Mouse (Mus musculus) midbrain, postnatal 0 days (tissue): ENCODE measurements around the gene Gga3. TPM values are rescaled to one million over a fixed set of nuclear protein-coding genes. Genes with fewer than 3 reads are reported as not detected.

Experiments
- ATAC-seq: fragments of 200-750 bp; cut with Nextera tagmentation; 2 replicates; pipeline ENCODE4 v1.8.0; 2017; ENCODE audit warnings: moderate number of reproducible peaks, mild to moderate bottlenecking, moderate TSS enrichment, moderate library complexity; ENCODE audit not compliant: low FRiP score
- DNase-seq: peaks from one replicate; pipeline ENCODE4 v3.0.0-alpha.2; 2015; ENCODE audit warnings: low spot score
- H3K27ac ChIP-seq: fragments of 300-500 bp; sonication (generic); 2 replicates; pipeline ENCODE4 v1.5.1; 2014; ENCODE audit warnings: low read depth, mild to moderate bottlenecking, low read length, mixed read lengths
- H3K27me3 ChIP-seq: fragments of 300-500 bp; sonication (generic); 2 replicates; pipeline ENCODE4 v1.6.1; 2014; ENCODE audit warnings: low read length, control low read depth, mixed read lengths; ENCODE audit not compliant: insufficient read depth
- H3K36me3 ChIP-seq: fragments of 300-500 bp; sonication (generic); 2 replicates; pipeline ENCODE4 v1.6.1; 2014; ENCODE audit warnings: low read length, control low read depth, mixed read lengths; ENCODE audit not compliant: insufficient read depth
- H3K4me1 ChIP-seq: fragments of 300-500 bp; sonication (generic); 2 replicates; pipeline ENCODE4 v1.6.1; 2014; ENCODE audit warnings: mild to moderate bottlenecking, control low read depth, antibody characterized with exemption, low read length, mixed read lengths; ENCODE audit not compliant: insufficient read depth
- H3K4me2 ChIP-seq: fragments of 300-500 bp; sonication (generic); 2 replicates; pipeline ENCODE4 v1.6.1; 2014; ENCODE audit warnings: low read depth, mild to moderate bottlenecking, low read length, mixed read lengths; ENCODE audit not compliant: poor library complexity, severe bottlenecking
- H3K4me3 ChIP-seq: fragments of 300-500 bp; sonication (generic); 2 replicates; pipeline ENCODE4 v1.5.1; 2014; ENCODE audit warnings: low read depth, mild to moderate bottlenecking, low read length, moderate library complexity
- H3K9ac ChIP-seq: fragments of 300-500 bp; sonication (generic); replicated peaks from 2 replicates; pipeline ENCODE4 v1.6.1; 2014; ENCODE audit warnings: mild to moderate bottlenecking, low read length, moderate library complexity, mixed read lengths; ENCODE audit not compliant: poor library complexity, severe bottlenecking
- H3K9me3 ChIP-seq: fragments of 300-500 bp; sonication (generic); 2 replicates; pipeline ENCODE4 v1.6.1; 2016; ENCODE audit warnings: low read length, control low read depth
- CTCF ChIP-seq: IDR thresholded peaks from 2 replicates; pipeline ENCODE4 v1.5.1; 2016; ENCODE audit warnings: antibody characterized with exemption, mild to moderate bottlenecking
- WGBS: fragments of 180-500 bp; shearing (Covaris S2); extraction: QIAGEN DNeasy Blood & Tissue Kit; methylation state at CpG from one replicate; pipeline ENCODE4 v1.1.7; 2014; 5-methylcytosine and 5-hydroxymethylcytosine counted together
- polyA plus RNA-seq: library from polyadenylated mRNA; unstranded; fragments of >200 nt; fragmentation: Nextera tagmentation; extraction: Ambion mirVana; gene quantifications from 2 replicates; pipeline ENCODE4 v1.2.1, GENCODE M21; 2015
- total RNA-seq: library from RNA; depleted of rRNA; stranded (reverse); fragments of >200 nt; gene quantifications from 2 replicates; pipeline ENCODE4 v1.2.3, GENCODE M21; 2014

Gene Gga3
- total and polyA plus RNA-seq, 2 experiments from 2014 or later: 20.5 to 34.5 TPM

DNA sequence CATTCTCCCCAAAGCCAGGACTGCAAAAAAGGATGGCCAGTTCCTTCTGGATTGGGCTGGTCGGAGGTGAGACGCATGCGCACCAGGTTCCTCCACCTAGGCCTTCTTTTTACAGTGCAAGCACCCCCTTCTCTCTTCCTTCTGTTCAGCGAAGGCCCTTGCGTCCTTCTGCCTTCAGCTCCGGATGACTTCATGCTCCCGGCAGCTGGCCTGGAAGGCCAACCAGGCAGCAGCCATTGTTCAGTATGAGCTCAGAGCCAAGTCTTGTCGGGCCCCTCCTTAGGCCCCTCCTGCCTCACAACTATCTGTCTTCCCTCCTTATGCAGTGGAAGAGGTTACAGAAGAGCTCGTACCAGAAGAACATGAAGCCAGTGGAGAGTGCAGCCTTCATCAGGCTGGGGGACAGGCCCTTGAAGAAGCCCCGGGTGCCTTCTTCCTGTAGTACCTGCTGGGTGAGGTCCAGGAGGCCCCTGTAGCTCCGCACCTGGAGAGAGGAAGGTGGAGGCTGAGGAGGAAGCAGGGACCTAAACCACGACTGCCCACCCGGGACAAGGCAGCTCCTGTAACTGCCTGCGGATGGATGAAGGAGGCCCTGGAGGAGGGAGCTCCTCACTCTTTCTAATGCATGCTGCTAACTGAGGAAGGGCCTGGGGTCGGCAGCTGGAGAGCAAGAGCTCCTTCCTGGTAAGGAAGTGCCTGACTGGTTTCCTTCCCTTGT, 11.4 kb upstream of the Gga3 start:
- H3K9ac ChIP-seq: no peak overlapping the region
- no peaks in the 10 kb centered on the region for H3K27me3 ChIP-seq
- no peak for TF ChIP-seq CTCF
- ATAC-seq (no peak), DNase-seq (no peak)
- H3K36me3 ChIP-seq: peaks cover 21% of the 10 kb centered on the region
- no peak overlapping the region for H3K4me2 ChIP-seq
- WGBS: 88% methylated on average over 15 of the region's 15 CpGs
- no peaks in the 10 kb centered on the region for H3K9me3 ChIP-seq
- no peaks in the 10 kb centered on the region for H3K4me1 ChIP-seq
- H3K4me3 ChIP-seq: no peak overlapping the region
- no peak overlapping the region for H3K27ac ChIP-seq

DNA sequence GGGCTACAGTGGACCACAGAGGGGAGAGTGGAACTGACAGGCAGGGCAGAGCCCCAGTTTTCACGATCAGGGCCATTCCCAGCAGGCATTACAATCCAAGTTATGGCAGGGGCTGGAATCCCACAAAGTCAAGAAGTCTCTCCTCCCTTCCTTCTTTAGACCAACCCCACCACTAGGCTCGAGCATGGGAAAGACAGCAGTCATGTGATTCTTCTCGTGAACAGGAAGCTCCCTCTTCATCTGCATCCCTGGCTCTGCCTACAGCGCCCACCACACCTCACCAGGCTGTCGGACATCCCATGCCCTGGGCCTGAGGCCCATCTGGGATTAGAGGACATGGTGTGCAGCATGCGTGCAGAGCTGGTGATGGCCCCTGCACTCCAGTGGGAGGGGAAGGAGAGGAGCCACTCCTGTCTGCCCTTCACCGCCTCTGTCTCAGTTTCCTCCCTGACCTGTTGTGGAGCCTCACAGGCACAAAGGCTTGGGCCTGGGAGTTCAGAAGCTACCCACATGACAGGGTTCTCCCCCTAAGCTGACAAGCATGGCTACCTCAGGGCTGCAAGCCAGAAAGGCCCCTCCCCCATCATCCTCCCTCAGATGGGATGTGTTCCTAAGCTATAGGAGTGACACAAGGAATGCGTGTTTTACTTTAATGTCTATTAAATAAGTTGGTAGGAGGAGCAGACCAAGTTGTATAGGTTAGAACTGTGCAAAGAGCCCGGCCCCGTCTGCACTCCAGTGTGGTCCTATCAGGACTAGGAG, 10.7 kb upstream of the Gga3 start:
- TF ChIP-seq CTCF: no peak
- 75% methylated on average over 10 of the region's 10 CpGs for WGBS
- Histone ChIP-seq H3K9ac (no peak overlapping the region), H3K9me3 (no peaks in the 10 kb centered on the region), H3K4me2 (no peak overlapping the region), H3K36me3 (peaks cover 19% of the 10 kb centered on the region; the same call in 1 of the 2 replicates), H3K4me3 (no peak overlapping the region), H3K27me3 (no peaks in the 10 kb centered on the region), H3K4me1 (no peaks in the 10 kb centered on the region), H3K27ac (no peak overlapping the region)
- ATAC-seq (no peak), DNase-seq (no peak)

DNA sequence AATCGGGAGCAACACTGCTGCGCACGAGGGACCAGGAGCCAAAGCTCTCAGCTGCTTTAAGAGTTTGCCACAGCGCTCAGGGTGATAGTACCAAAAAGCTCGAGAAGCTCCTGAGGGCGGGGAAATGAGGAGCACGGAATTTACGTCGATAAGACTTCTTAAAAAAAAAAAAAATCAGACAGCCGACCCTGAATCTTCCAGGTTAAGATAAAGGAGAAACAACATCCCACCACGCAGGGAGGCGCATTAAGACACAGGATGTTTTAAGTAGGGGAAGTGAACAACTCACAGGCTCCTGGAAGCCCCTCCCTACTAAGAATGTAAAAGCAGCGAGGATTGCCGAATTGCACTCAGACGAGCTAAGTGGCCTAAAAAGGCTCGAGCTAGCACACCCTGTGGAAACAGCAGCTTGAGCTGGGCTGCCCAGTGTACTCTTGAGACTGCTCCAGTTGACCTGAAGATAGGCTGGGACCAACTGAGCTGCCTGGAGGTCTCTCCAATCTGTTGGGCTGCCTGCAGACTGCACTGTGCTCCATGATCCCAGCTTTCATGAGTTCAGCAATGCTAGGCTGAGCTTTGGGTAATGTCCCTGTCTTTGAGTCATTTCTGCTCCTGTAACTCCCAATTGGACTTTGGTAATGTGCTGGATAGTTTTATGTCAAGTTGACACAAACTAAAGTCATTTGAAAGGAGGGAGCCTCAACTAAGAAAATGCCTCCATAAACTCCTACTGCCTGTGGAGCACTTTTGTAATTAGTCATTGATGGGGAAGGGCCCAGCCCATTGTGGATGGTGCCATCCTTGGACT, 9.5 kb upstream of the Gga3 start:
- no peak for TF ChIP-seq CTCF
- H3K27ac ChIP-seq: no peak overlapping the region
- H3K4me1 ChIP-seq: no peaks in the 10 kb centered on the region
- peak overlapping the region; percentile 83 for H3K9ac ChIP-seq
- 1% methylated on average over 16 of the region's 16 CpGs for WGBS
- H3K4me3 ChIP-seq: peak overlapping the region; percentile 71
- no peaks in the 10 kb centered on the region for H3K9me3 ChIP-seq
- no peaks in the 10 kb centered on the region for H3K27me3 ChIP-seq
- no peak for DNase-seq
- peaks cover 21% of the 10 kb centered on the region for H3K36me3 ChIP-seq
- ATAC-seq: no peak
- peak overlapping the region; percentile 89 for H3K4me2 ChIP-seq

DNA sequence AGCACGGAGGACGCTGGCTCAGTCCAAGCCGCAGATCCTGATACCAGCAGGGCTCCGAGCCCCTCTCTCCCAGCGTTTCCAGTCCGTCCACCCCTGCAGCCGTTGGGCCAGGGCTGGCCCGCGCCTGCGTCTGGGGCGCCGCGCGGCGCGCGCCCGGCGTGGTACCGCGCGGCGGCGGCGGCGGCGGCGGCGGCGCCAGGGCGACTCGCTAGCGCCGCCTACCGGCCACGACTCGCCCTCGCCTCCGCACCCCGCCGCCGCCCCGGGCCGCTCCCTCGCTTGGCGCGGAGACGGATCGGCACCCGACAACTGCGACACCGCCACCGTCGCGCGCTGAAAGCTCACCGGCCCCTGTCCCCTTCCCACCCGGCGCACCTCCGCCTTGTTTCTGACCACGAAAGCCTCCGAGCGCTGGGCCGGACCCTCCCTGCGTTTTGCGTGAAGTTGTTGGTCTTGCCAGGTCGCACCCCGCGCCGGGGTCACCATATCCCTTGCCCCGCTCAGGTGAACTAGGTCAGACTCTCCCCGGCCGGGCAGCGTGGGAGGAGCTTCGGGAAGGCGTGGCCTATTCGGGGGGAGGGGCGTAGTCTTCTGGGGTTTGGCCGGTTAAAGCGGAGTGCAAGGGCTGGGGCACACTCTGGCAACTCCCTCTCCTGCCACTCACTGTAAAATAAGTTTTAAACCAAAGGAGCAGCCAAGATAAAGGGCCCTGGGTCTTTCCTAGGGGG, 8.7 kb upstream of the Gga3 start, which contains the start of gene Mif4gd:
TSS of gene Mif4gd (minus strand) at position 560 of the 728 bp plus-strand sequence.
- Histone ChIP-seq H3K9ac (peak within 1 kb of the TSS; percentile 83), H3K4me3 (peak within 1 kb of the TSS; percentile 71), H3K4me1 (no peaks in the 10 kb centered on the region), H3K36me3 (peaks cover 23% of the 10 kb centered on the region), H3K27me3 (no peaks in the 10 kb centered on the region), H3K4me2 (peak within 1 kb of the TSS; percentile 89), H3K27ac (peak within 1 kb of the TSS; percentile 71), H3K9me3 (no peaks in the 10 kb centered on the region)
- ATAC-seq (peak; percentile 83), DNase-seq (peak; percentile 70)
- peak; percentile 59 for TF ChIP-seq CTCF
- WGBS: under 1% methylated on average over 51 of the region's 80 CpGs

DNA sequence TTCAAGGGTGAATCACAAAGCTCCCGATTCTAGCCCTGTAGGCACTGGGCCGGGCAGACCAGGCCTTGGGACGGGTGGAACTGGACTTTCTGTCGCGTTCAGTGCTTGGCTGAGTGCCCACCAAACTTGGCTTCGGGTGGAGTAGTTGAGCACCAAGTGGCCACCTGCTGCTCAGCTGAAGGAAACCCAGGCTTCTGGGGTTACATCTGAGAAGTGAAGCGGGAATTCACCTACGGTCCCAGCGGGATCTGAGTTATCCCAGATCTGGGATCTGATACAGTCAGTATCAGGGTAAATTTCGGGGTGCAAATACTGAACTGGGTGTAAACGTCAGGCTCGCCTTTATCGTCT, 8.2 kb upstream of the Gga3 start:
- WGBS: under 1% methylated on average over 13 of the region's 13 CpGs
- TF ChIP-seq CTCF: peak; percentile 16; the same call in 1 of the 2 replicates
- H3K36me3 ChIP-seq: peaks cover 24% of the 10 kb centered on the region
- H3K4me2 ChIP-seq: peak overlapping the region; percentile 89
- no peaks in the 10 kb centered on the region for H3K9me3 ChIP-seq
- peak; percentile 34; the same call in 1 of the 2 replicates for ATAC-seq
- peak overlapping the region; percentile 71 for H3K4me3 ChIP-seq
- H3K27ac ChIP-seq: peak overlapping the region; percentile 71
- peak overlapping the region; percentile 83 for H3K9ac ChIP-seq
- no peaks in the 10 kb centered on the region for H3K27me3 ChIP-seq
- H3K4me1 ChIP-seq: no peaks in the 10 kb centered on the region
- DNase-seq: peak; percentile 60
